Mouse (Mus musculus) limb, embryonic 14.5 days (tissue): ENCODE measurements around the gene BC016579. TPM values are rescaled to one million over a fixed set of nuclear protein-coding genes. Genes with fewer than 3 reads are reported as not detected.

Experiments
- ATAC-seq: fragments of 200-750 bp; cut with Nextera tagmentation; 2 replicates; pipeline ENCODE4 v1.8.0; 2017; ENCODE audit warnings: low read depth, moderate number of reproducible peaks, moderate TSS enrichment; ENCODE audit not compliant: low FRiP score
- DNase-seq: peaks from one replicate; pipeline ENCODE4 v3.0.0-alpha.2; 2015; ENCODE audit warnings: low spot score
- H3K27ac ChIP-seq: fragments of 300-500 bp; sonication (generic); replicated peaks from 2 replicates; pipeline ENCODE4 v1.5.1; 2014; ENCODE audit warnings: low read depth, mild to moderate bottlenecking, low read length, moderate library complexity, mixed read lengths
- H3K27me3 ChIP-seq: fragments of 300-500 bp; sonication (generic); 2 replicates; pipeline ENCODE4 v1.6.1; 2014; ENCODE audit warnings: low read length, mixed read lengths; ENCODE audit not compliant: control insufficient read depth, insufficient read depth
- H3K36me3 ChIP-seq: fragments of 300-500 bp; sonication (generic); 2 replicates; pipeline ENCODE4 v1.6.1; 2014; ENCODE audit warnings: mild to moderate bottlenecking, low read length, moderate library complexity, mixed read lengths; ENCODE audit not compliant: control insufficient read depth, insufficient read depth
- H3K4me1 ChIP-seq: fragments of 300-500 bp; sonication (generic); 2 replicates; pipeline ENCODE4 v1.6.1; 2014; ENCODE audit warnings: antibody characterized with exemption, low read length, mixed read lengths; ENCODE audit not compliant: control insufficient read depth, insufficient read depth
- H3K4me2 ChIP-seq: fragments of 300-500 bp; sonication (generic); replicated peaks from 2 replicates; pipeline ENCODE4 v1.6.1; 2014; ENCODE audit warnings: low read depth, mild to moderate bottlenecking, low read length, moderate library complexity; ENCODE audit not compliant: severe bottlenecking
- H3K4me3 ChIP-seq: fragments of 300-500 bp; sonication (generic); replicated peaks from 2 replicates; pipeline ENCODE4 v1.5.1; 2014; ENCODE audit warnings: low read length
- H3K9ac ChIP-seq: fragments of 300-500 bp; sonication (generic); 2 replicates; pipeline ENCODE4 v1.6.1; 2014; ENCODE audit warnings: mild to moderate bottlenecking, low read depth, low read length, moderate library complexity; ENCODE audit not compliant: severe bottlenecking
- H3K9me3 ChIP-seq: fragments of 300-500 bp; sonication (generic); 2 replicates; pipeline ENCODE4 v1.6.1; 2016; ENCODE audit warnings: low read length; ENCODE audit not compliant: control insufficient read depth
- POLR2A ChIP-seq: fragments of 200-500 bp; IDR thresholded peaks from 2 replicates; pipeline ENCODE4 v1.8.0; 2012; ENCODE audit warnings: inconsistent platforms, mild to moderate bottlenecking, moderate library complexity, borderline replicate concordance; ENCODE audit not compliant: insufficient read depth, insufficient read length; ENCODE audit errors: extremely low read depth
- WGBS: fragments of 180-500 bp; shearing (Covaris S2); extraction: QIAGEN DNeasy Blood & Tissue Kit; methylation state at CpG from one replicate; pipeline ENCODE4 v1.1.7; 2014; 5-methylcytosine and 5-hydroxymethylcytosine counted together
- polyA plus RNA-seq, 2 experiments: library from polyadenylated mRNA; depleted of rRNA in 1 of 2; stranded (reverse) in 1 of 2; unstranded in 1 of 2; fragments of >200 nt; fragmentation: Nextera tagmentation in 1 of 2; extraction: Ambion mirVana in 1 of 2; gene quantifications; 2 replicates each; pipeline versions ENCODE4 v1.2.1 to v1.2.3; 2012 to 2014

The BC016579 gene
- polyA plus RNA-seq, 2 experiments: 0.14 TPM; not detected in 1

- TF ChIP-seq POLR2A: no peak
- Histone ChIP-seq H3K4me2 (no peak overlapping the region), H3K27ac (no peak overlapping the region), H3K9ac (no peak overlapping the region), H3K27me3 (no peaks in the 10 kb centered on the region), H3K4me1 (no peaks in the 10 kb centered on the region), H3K4me3 (no peak overlapping the region), H3K9me3 (no peaks in the 10 kb centered on the region), H3K36me3 (no peaks in the 10 kb centered on the region)
- no peak for ATAC-seq
- WGBS: 90% methylated on average over 3 of the region's 3 CpGs
- DNase-seq: no peak
Observed at GRCm38 (mm10) chr16:45643944-45644343, 9.9 kb downstream of the BC016579 start.

- Histone ChIP-seq H3K27me3 (no peaks in the 10 kb centered on the region), H3K4me3 (no peak overlapping the region), H3K4me1 (no peaks in the 10 kb centered on the region), H3K9ac (no peak overlapping the region), H3K36me3 (no peaks in the 10 kb centered on the region), H3K27ac (no peak overlapping the region), H3K9me3 (no peaks in the 10 kb centered on the region), H3K4me2 (no peak overlapping the region)
- ATAC-seq (no peak), DNase-seq (no peak)
- no peak for TF ChIP-seq POLR2A
- 50% methylated on average over 3 of the region's 3 CpGs for WGBS
Observed at GRCm38 (mm10) chr16:45641301-45641700, 12.6 kb downstream of the BC016579 start.

DNA sequence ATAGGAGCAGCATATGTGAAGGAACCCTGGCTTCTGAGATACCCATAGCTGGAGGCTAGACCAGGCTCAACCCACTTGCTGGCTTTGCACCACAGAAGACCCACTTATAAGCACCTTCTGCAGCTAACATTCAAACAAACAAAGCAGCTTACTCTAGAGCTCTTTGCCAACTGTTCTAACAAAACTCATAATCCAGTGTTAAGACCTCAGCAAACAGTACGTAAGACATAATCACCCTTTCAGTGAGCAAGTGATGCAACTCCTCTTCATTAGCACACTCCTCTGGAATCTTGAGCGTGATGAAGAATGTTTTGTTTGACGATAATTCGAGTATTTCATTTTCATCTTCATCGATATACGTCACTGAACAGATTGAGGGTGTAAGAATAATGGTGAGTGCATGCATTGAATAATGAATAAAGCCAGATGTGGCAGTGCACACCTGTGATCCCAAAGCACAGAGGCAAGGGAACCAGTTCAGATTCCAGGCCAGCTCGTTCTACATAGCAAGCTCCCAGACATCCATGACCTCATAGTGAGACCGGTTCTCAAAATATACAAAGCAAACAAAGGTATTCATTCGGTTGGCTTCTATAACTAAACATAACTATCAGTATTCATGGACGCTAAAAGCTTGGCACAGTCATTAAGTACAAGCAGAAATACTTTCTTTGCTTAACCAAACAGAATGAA, 13.7 kb downstream of the BC016579 start:
- 77% methylated on average over 10 of the region's 10 CpGs for WGBS
- H3K9ac ChIP-seq: no peak overlapping the region
- DNase-seq: no peak
- H3K27me3 ChIP-seq: no peaks in the 10 kb centered on the region
- H3K4me1 ChIP-seq: no peaks in the 10 kb centered on the region
- no peaks in the 10 kb centered on the region for H3K36me3 ChIP-seq
- ATAC-seq: no peak
- no peak overlapping the region for H3K4me2 ChIP-seq
- no peaks in the 10 kb centered on the region for H3K9me3 ChIP-seq
- no peak overlapping the region for H3K4me3 ChIP-seq
- no peak overlapping the region for H3K27ac ChIP-seq
- no peak for TF ChIP-seq POLR2A

DNA sequence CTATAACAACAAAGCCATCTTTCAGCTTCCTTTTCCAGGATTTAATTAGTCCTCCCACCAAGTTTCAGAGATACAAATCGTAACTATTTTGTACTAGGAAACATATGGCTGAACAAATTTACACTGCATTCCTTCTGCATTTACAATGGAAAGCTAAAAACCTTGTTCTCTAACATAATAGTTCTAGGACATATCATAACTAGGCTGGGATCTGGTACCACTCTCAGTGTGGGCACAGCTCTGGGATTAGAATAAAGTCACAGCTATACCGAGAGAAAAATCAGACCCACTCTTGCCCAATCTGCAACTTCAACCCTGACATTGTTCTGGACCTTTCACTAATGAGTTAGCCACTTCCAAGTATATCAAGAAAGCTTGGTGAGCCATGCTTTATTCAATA, 18.0 kb downstream of the BC016579 start:
- DNase-seq: no peak
- Histone ChIP-seq H3K27ac (no peak overlapping the region), H3K9ac (no peak overlapping the region), H3K4me2 (no peak overlapping the region), H3K4me1 (no peaks in the 10 kb centered on the region), H3K9me3 (no peaks in the 10 kb centered on the region), H3K36me3 (no peaks in the 10 kb centered on the region), H3K27me3 (no peaks in the 10 kb centered on the region), H3K4me3 (no peak overlapping the region)
- ATAC-seq: no peak
- 78% methylated on average over 2 of the region's 2 CpGs for WGBS
- TF ChIP-seq POLR2A: no peak

DNA sequence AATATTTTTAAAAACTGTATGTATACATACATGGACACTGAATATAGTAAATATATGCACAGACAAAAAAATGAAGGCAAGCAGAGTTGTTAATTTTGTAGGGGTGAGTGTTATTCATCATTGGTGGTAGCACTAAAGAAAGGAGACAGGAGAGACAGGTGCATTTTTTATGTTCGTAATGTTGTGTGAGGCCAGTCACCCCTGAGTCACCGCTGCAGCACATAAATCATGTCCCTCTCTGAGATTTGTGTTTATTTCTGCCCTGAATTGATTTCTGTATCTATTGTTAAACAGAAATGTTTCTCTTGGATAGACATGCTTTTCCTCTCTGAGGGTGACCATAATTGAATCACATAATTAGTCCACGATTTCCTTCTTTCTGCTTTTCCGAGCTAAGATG, 21.4 kb downstream of the BC016579 start:
- H3K9me3 ChIP-seq: no peaks in the 10 kb centered on the region
- H3K4me1 ChIP-seq: no peaks in the 10 kb centered on the region
- H3K27me3 ChIP-seq: no peaks in the 10 kb centered on the region
- H3K9ac ChIP-seq: no peak overlapping the region
- no peak for DNase-seq
- TF ChIP-seq POLR2A: no peak
- ATAC-seq: no peak
- no peak overlapping the region for H3K4me3 ChIP-seq
- H3K27ac ChIP-seq: no peak overlapping the region
- no peak overlapping the region for H3K4me2 ChIP-seq
- WGBS: 76% methylated on average over 4 of the region's 4 CpGs
- no peaks in the 10 kb centered on the region for H3K36me3 ChIP-seq
